Mouse (Mus musculus) brain, adult 2 months (tissue): ENCODE results near the gene Stx12.

Experiments
- DNase-seq: peaks from one replicate; pipeline ENCODE4 v3.0.0; 2011; ENCODE audit warnings: low read depth, low spot score

Gene Stx12

GRCm38 (mm10) chr4:132864856-132865255 lies 19.5 kb downstream of the Stx12 start:
- DNase-seq, result no peak

- DNase-seq, result no peak
Measured at GRCm38 (mm10) chr4:132863012-132863411, 21.3 kb downstream of the Stx12 start.

- DNase-seq, result no peak
Measured at GRCm38 (mm10) chr4:132860880-132861279, 23.4 kb downstream of the Stx12 start.

- no peak for DNase-seq
Measured at GRCm38 (mm10) chr4:132843705-132844071, 40.6 kb downstream of the Stx12 start.

- peak; percentile 98 for DNase-seq
Measured at GRCm38 (mm10) chr4:132842970-132843704, 41.2 kb downstream of the Stx12 start, which contains the start of gene Ppp1r8. Gene Ppp1r8, minus strand, starts transcription at chr4:132843169.

- peak; percentile 41 for DNase-seq
Measured at GRCm38 (mm10) chr4:132842281-132842906, 41.9 kb downstream of the Stx12 start.

- DNase-seq, result no peak
Measured at GRCm38 (mm10) chr4:132841493-132841892, 42.8 kb downstream of the Stx12 start.

- DNase-seq, result peak; percentile 69
Measured at GRCm38 (mm10) chr4:132823614-132824366, 60.5 kb downstream of the Stx12 start.

- no peak for DNase-seq
Measured at GRCm38 (mm10) chr4:132818442-132818841, 65.9 kb downstream of the Stx12 start.

- DNase-seq, result no peak
Measured at GRCm38 (mm10) chr4:132816855-132817254, 67.5 kb downstream of the Stx12 start.

- DNase-seq, result peak; percentile 18
Measured at GRCm38 (mm10) chr4:132816404-132816803, 67.9 kb downstream of the Stx12 start.

GRCm38 (mm10) chr4:132809621-132810020 lies 74.7 kb downstream of the Stx12 start:
- DNase-seq, result peak; percentile 85

- peak; percentile 15 for DNase-seq
Measured at GRCm38 (mm10) chr4:132807771-132808641, 76.3 kb downstream of the Stx12 start.

GRCm38 (mm10) chr4:132806620-132807191 lies 77.6 kb downstream of the Stx12 start:
- no peak for DNase-seq

GRCm38 (mm10) chr4:132805599-132806197 lies 78.6 kb downstream of the Stx12 start:
- no peak for DNase-seq

GRCm38 (mm10) chr4:132805146-132805545 lies 79.2 kb downstream of the Stx12 start:
- no peak for DNase-seq

GRCm38 (mm10) chr4:132804331-132804730 lies 80.0 kb downstream of the Stx12 start:
- peak; percentile 39 for DNase-seq

GRCm38 (mm10) chr4:132803876-132804275 lies 80.4 kb downstream of the Stx12 start:
- no peak for DNase-seq
